Mouse (Mus musculus) kidney, embryonic 14.5 days (tissue): ENCODE measurements at regions not wholly inside any gene's neighbourhood (a gene's known extent, or its start where the extent isn't known, plus 50 kb on each side); places are given as distances from the start of the nearest gene placed in this dataset.

Experiments
- ATAC-seq: fragments of 200-750 bp; cut with Nextera tagmentation; 2 replicates; pipeline ENCODE4 v1.8.0; 2017; ENCODE audit warnings: moderate number of reproducible peaks, mild to moderate bottlenecking, moderate TSS enrichment, moderate library complexity; ENCODE audit not compliant: low FRiP score, low TSS enrichment
- H3K27ac ChIP-seq: fragments of 300-500 bp; sonication (generic); 2 replicates; pipeline ENCODE4 v1.5.1; 2014; ENCODE audit warnings: low read depth, mild to moderate bottlenecking, low read length, moderate library complexity, mixed read lengths
- H3K27me3 ChIP-seq: fragments of 300-500 bp; sonication (generic); 2 replicates; pipeline ENCODE4 v1.6.1; 2014; ENCODE audit warnings: mild to moderate bottlenecking, low read length; ENCODE audit not compliant: control insufficient read depth, insufficient read depth
- H3K36me3 ChIP-seq: fragments of 300-500 bp; sonication (generic); 2 replicates; pipeline ENCODE4 v1.6.1; 2014; ENCODE audit warnings: low read length, mixed read lengths; ENCODE audit not compliant: control insufficient read depth, insufficient read depth
- H3K4me1 ChIP-seq: fragments of 300-500 bp; sonication (generic); 2 replicates; pipeline ENCODE4 v1.6.1; 2014; ENCODE audit warnings: low read length, mixed read lengths; ENCODE audit not compliant: control insufficient read depth, insufficient read depth
- H3K4me2 ChIP-seq: fragments of 300-500 bp; sonication (generic); replicated peaks from 2 replicates; pipeline ENCODE4 v1.6.1; 2014; ENCODE audit warnings: low read depth, mild to moderate bottlenecking, low read length
- H3K4me3 ChIP-seq: fragments of 300-500 bp; sonication (generic); 2 replicates; pipeline ENCODE4 v1.5.1; 2014; ENCODE audit warnings: mild to moderate bottlenecking, low read length
- H3K9ac ChIP-seq: fragments of 300-500 bp; sonication (generic); 2 replicates; pipeline ENCODE4 v1.6.1; 2014; ENCODE audit warnings: low read depth, mild to moderate bottlenecking, low read length, moderate library complexity
- H3K9me3 ChIP-seq: fragments of 300-500 bp; sonication (generic); 2 replicates; pipeline ENCODE4 v1.6.1; 2016; ENCODE audit warnings: low read length; ENCODE audit not compliant: control insufficient read depth
- WGBS: fragments of 180-500 bp; shearing (Covaris S2); extraction: QIAGEN DNeasy Blood & Tissue Kit; methylation state at CpG from one replicate; pipeline ENCODE4 v1.1.7; 2014; 5-methylcytosine and 5-hydroxymethylcytosine counted together

DNA sequence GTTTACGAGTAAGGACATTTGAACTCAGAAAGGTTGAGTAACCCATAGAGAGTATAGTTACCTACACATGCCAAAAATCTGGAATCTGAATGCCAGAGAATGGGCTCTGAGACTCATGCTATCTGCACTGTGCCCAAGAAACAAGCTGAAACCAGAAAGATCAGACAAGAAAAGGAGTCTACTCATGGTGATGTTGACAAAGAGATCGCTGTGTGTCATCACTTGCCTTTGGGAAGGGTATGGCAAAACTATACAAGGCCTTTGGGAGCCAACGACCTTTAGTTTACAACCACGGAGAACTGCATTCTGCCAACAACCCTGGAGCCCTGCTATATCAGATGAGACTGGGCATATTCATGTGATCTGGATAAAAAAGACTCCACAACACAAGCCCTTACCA is 339.3 kb upstream of the Nfe2l3 start:
- 93% methylated on average over 4 of the region's 4 CpGs for WGBS
- no peak overlapping the region for H3K4me3 ChIP-seq
- no peaks in the 10 kb centered on the region for H3K27me3 ChIP-seq
- H3K4me1 ChIP-seq: peaks cover 8% of the 10 kb centered on the region
- no peak for ATAC-seq
- H3K36me3 ChIP-seq: no peaks in the 10 kb centered on the region
- H3K9ac ChIP-seq: no peak overlapping the region
- no peak overlapping the region for H3K27ac ChIP-seq
- no peaks in the 10 kb centered on the region for H3K9me3 ChIP-seq
- no peak overlapping the region for H3K4me2 ChIP-seq

DNA sequence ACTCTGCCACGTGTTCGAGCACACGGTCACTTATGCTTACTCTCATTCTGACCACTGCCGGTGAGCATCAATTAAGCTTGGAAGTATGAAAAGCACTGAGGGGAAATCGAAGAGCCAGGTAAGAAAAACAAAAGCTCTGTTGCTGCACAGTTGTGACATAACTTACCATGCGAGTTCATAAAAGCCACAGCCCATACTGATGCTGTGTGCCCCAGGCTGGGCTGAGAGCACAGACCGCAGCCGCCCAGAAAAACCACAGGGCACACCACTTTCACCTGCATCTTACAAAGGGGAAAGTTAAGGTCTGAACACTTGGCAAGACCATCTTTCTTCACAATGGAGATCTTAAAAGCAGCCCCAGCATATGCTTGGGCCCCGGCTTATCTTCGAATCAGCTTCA is 338.2 kb upstream of the Nfe2l3 start:
- no peaks in the 10 kb centered on the region for H3K27me3 ChIP-seq
- no peak overlapping the region for H3K4me2 ChIP-seq
- H3K9me3 ChIP-seq: no peaks in the 10 kb centered on the region
- H3K4me3 ChIP-seq: no peak overlapping the region
- no peak for ATAC-seq
- H3K4me1 ChIP-seq: peaks cover 8% of the 10 kb centered on the region
- no peak overlapping the region for H3K9ac ChIP-seq
- H3K36me3 ChIP-seq: no peaks in the 10 kb centered on the region
- no peak overlapping the region for H3K27ac ChIP-seq
- 75% methylated on average over 10 of the region's 10 CpGs for WGBS

DNA sequence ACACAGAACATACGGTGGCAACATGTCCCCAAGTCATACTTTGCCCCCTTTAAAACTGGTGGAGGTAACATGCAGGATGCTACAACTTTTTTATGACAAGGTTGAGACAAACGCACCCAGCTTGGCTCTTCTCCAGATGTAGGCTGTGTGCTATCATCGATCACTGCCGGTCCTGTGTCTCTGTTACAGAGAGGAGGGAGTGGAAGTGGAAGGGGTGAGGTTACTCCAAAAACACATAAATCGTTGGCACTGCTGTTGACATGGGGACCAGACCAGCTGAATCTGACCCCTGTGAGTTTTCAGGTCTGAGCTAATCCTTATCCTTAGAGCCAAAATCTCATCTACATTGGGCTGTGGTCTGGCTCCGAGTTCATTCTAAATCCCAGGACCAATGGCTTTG is 335.0 kb upstream of the Nfe2l3 start:
- 29% methylated on average over 6 of the region's 6 CpGs for WGBS
- Histone ChIP-seq H3K4me3 (no peak overlapping the region), H3K27me3 (no peaks in the 10 kb centered on the region), H3K9ac (no peak overlapping the region), H3K4me2 (no peak overlapping the region), H3K9me3 (no peaks in the 10 kb centered on the region), H3K27ac (no peak overlapping the region), H3K4me1 (peaks cover 8% of the 10 kb centered on the region), H3K36me3 (no peaks in the 10 kb centered on the region)
- ATAC-seq: peak; percentile 82

DNA sequence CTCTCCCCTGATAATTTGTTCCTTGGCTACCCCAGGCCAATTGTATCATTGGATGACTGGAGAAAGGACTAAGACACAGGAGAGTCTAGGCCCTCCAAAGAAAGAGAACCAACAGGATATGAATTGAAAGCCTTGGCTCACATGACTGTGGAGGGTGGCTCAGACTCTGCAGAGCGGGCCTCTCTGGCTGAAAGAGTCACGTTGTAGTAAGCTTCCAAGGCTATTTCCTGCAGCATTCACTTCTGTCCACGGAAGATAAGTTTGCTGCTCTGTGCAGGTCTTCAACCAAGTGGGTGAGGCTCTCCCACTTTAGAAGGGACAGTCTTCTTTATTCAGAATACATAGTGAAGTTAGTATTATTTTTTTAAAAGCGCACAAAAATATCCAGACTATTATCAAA is 332.1 kb upstream of the Nfe2l3 start:
- Histone ChIP-seq H3K4me2 (no peak overlapping the region), H3K4me3 (no peak overlapping the region), H3K9me3 (no peaks in the 10 kb centered on the region), H3K4me1 (peaks cover 6% of the 10 kb centered on the region; the same call in 1 of the 2 replicates), H3K9ac (no peak overlapping the region), H3K27ac (no peak overlapping the region), H3K36me3 (no peaks in the 10 kb centered on the region), H3K27me3 (no peaks in the 10 kb centered on the region)
- ATAC-seq: no peak
- WGBS: 74% methylated on average over 4 of the region's 4 CpGs

DNA sequence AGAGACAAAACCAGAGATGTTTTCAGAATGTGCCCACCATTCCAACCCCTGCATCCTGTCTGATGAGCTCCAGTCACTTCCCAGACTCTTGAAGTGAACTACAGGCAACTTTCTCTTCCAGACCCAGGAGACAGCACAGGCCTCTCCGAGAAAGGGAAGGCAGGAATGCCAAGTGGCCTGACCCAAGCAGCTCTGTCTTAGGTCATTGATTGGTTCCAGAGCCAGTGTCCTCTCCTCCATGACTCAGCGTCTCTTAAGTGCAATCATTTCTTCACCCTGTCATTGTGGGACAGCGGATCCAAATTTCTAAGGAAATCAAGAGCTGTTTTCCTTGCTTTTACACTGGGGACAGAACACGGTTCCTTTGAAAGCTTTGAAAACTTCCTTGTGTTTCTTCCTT is 329.2 kb upstream of the Nfe2l3 start:
- Histone ChIP-seq H3K4me1 (no peaks in the 10 kb centered on the region), H3K27ac (no peak overlapping the region), H3K9ac (no peak overlapping the region), H3K27me3 (no peaks in the 10 kb centered on the region), H3K9me3 (no peaks in the 10 kb centered on the region), H3K4me2 (no peak overlapping the region), H3K36me3 (no peaks in the 10 kb centered on the region), H3K4me3 (no peak overlapping the region)
- 64% methylated on average over 4 of the region's 4 CpGs for WGBS
- no peak for ATAC-seq

GRCm38 (mm10) chr6:51104336-51104735 is 328.1 kb upstream of the Nfe2l3 start:
- H3K27ac ChIP-seq: no peak overlapping the region
- WGBS: 85% methylated on average over 5 of the region's 5 CpGs
- ATAC-seq: no peak

DNA sequence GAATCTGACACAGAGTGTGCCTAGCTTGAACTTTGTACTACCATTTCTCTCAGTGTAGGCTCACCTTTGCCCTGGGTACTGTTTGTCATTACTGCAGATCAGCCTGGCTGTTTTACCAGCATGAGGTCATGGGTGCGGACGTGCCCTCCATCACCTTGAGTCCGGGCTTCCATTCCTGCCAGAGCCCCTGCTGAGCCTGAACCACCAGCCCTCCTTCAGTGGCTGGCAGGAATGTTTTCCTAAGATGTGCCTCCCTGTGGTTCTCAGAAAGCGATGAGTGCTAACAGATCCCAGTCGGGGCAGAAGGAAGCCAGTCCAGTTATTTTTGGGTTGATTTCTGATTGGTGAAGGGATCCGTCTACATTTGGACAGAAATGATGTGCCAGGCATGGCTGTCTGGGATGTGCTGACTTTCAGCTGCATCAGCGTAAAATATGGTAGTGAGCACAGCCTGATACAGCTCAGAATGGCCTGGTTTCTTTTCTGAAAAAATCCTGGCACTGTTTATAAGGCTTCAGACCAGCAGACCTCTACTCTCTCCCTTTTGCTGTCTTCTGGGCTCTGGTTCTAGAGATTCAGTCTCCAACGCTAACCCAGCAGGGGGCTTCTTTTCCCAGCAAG is 324.0 kb upstream of the Nfe2l3 start:
- no peak overlapping the region for H3K9ac ChIP-seq
- no peaks in the 10 kb centered on the region for H3K9me3 ChIP-seq
- H3K27ac ChIP-seq: no peak overlapping the region
- H3K4me3 ChIP-seq: no peak overlapping the region
- H3K36me3 ChIP-seq: no peaks in the 10 kb centered on the region
- no peak for ATAC-seq
- H3K4me1 ChIP-seq: no peaks in the 10 kb centered on the region
- no peak overlapping the region for H3K4me2 ChIP-seq
- H3K27me3 ChIP-seq: no peaks in the 10 kb centered on the region
- WGBS: 40% methylated on average over 8 of the region's 8 CpGs

More at GRCm38 (mm10) chr6:51104336-51104735, 328.1 kb upstream of the Nfe2l3 start:
- no peak overlapping the region for H3K4me2 ChIP-seq
- no peak overlapping the region for H3K9ac ChIP-seq
- no peaks in the 10 kb centered on the region for H3K4me1 ChIP-seq
- H3K4me3 ChIP-seq: no peak overlapping the region
- no peaks in the 10 kb centered on the region for H3K27me3 ChIP-seq
- no peaks in the 10 kb centered on the region for H3K9me3 ChIP-seq
- no peaks in the 10 kb centered on the region for H3K36me3 ChIP-seq

DNA sequence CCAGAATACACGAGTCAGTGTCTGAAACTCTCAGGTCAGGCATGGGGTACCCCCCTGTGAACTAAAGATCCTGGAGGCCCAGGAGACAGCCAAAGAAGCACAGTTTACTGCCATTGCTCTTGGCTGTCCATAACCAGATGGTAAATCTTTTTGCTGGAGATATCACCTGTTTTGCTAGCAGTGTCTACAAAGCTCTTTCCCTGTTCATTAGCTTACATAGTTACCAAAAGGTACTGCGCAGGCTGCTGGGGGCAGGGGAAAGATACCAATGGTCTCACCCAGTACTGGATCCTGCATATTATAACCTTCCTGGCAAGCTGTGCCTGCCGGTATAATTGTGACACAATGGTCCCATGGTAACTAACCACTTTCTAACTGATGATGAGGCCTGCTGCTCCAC is 321.9 kb upstream of the Nfe2l3 start:
- H3K4me1 ChIP-seq: no peaks in the 10 kb centered on the region
- H3K9ac ChIP-seq: no peak overlapping the region
- H3K4me3 ChIP-seq: no peak overlapping the region
- H3K36me3 ChIP-seq: no peaks in the 10 kb centered on the region
- ATAC-seq: no peak
- no peak overlapping the region for H3K4me2 ChIP-seq
- 91% methylated on average over 3 of the region's 3 CpGs for WGBS
- H3K27me3 ChIP-seq: no peaks in the 10 kb centered on the region
- H3K9me3 ChIP-seq: no peaks in the 10 kb centered on the region
- H3K27ac ChIP-seq: no peak overlapping the region

- no peak for ATAC-seq
- 72% methylated on average over 10 of the region's 10 CpGs for WGBS
Observed at GRCm38 (mm10) chr6:51114604-51115333, 317.7 kb upstream of the Nfe2l3 start.

More at GRCm38 (mm10) chr6:51114604-51115333, 317.7 kb upstream of the Nfe2l3 start:
- no peak overlapping the region for H3K9ac ChIP-seq
- no peaks in the 10 kb centered on the region for H3K9me3 ChIP-seq
- no peak overlapping the region for H3K4me3 ChIP-seq
- no peak overlapping the region for H3K4me2 ChIP-seq
- no peaks in the 10 kb centered on the region for H3K36me3 ChIP-seq
- no peaks in the 10 kb centered on the region for H3K27me3 ChIP-seq
- H3K27ac ChIP-seq: no peak overlapping the region
- no peaks in the 10 kb centered on the region; the same call in 1 of the 2 replicates for H3K4me1 ChIP-seq
